Mouse (Mus musculus) adrenal gland, postnatal 4 days (tissue): ENCODE results near the gene Gm10670. TPM values are rescaled to one million over a fixed set of nuclear protein-coding genes. Genes with fewer than 3 reads are reported as not detected.
"Not testable (repeated sequence)": the region's sequence is repeated elsewhere in the genome, so short reads cannot be mapped to it uniquely, and the experiment has no call there.

Experiments
- DNase-seq, 2 experiments: peaks; one replicate each; pipeline ENCODE4 v3.0.0; 2021 to 2022; ENCODE audit warnings: low spot score in 2 of 2, mixed read lengths in 2 of 2
- long read RNA-seq, 2 experiments: library from polyadenylated mRNA; stranded (forward); transcript quantifications; one replicate each; pipeline ENCODE4 v2.0.0; 2021
- total RNA-seq, 2 experiments: library from RNA; stranded (reverse); gene quantifications; 2 replicates each; pipeline ENCODE4 v1.2.3; 2021

Gm10670 gene
- not detected for total RNA-seq
- long read RNA-seq, experiment 1 = 0 reads
- long read RNA-seq, experiment 2 = 0 reads

DNA sequence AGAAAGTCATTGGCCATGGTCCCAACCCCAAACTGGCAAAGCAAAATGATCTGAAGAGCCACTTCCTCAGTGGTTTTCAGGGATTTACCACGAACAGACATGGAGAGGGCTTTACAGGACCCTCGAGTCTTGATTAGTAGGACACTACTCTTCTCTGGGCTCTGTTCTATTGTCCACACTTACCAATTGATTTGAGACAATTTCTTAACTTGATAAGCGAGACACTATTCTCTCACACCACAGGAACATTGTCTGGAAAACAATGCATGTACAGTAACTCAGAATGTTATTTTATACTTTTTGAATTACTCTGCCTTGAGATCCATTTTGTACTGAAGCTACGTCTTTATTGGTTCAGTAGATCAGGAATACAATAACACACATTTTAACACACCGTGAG, at the start of gene Gm10670:
TSS of gene Gm10670 (minus strand) at position 101 of the 400 bp plus-strand sequence.
- not testable (repeated sequence) for DNase-seq

DNA sequence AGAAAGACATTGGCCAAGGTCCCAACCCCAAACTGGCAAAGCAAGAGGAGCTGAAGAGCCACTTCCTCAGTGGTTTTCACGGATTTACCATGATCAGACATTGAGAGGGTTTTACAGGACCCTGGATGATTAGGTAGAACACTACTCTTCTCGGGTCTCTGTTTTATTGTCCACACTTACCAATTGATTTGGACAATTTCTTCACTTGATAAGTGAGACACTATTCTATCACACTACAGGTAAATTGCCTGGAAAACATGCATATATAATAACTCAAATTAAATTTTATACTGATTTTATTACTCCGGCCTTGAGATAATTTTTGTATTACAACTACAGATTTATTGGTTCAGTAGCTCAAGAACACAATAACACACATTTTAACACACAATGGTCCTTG, 35.7 kb upstream of the Gm10670 start, which contains the start of gene Vmn1r103:
TSS of gene Vmn1r103 (minus strand) at position 101 of the 400 bp plus-strand sequence.
- not testable (repeated sequence) for DNase-seq

GRCm38 (mm10) chr7:20442493-20442892, 32.2 kb downstream of the Gm10670 start, which contains the start of gene Vmn1r101:
Gene Vmn1r101, minus strand, starts transcription at chr7:20442593.
- not testable (repeated sequence) for DNase-seq

Other genes with a start within 250 kb of the Gm10670 start
- not detected for gene Gm4498, start 241.1 kb downstream of the Gm10670 start, total RNA-seq
- gene Gm5890, start 212.1 kb downstream of the Gm10670 start, total RNA-seq = not detected
- gene Gm4133, start 140.9 kb downstream of the Gm10670 start, total RNA-seq = not detected
- gene Gm5728, start 99.5 kb downstream of the Gm10670 start, total RNA-seq = not detected
- not detected for gene Vmn1r100, start 57.0 kb downstream of the Gm10670 start, total RNA-seq
- gene Vmn1r101, start 32.3 kb downstream of the Gm10670 start, total RNA-seq = not detected
- not detected for gene Vmn1r103, start 35.6 kb upstream of the Gm10670 start, total RNA-seq
- not detected for gene Vmn1r104, start 58.9 kb upstream of the Gm10670 start, total RNA-seq
- gene Gm5726, start 70.8 kb upstream of the Gm10670 start, total RNA-seq = not detected
- not detected for gene Gm4141, start 101.3 kb upstream of the Gm10670 start, total RNA-seq
- gene Gm4513, start 124.1 kb upstream of the Gm10670 start, total RNA-seq = not detected
- not detected for gene Vmn1r107, start 194.0 kb upstream of the Gm10670 start, total RNA-seq
- not detected for gene Vmn1r111, start 228.3 kb upstream of the Gm10670 start, total RNA-seq